Mouse (Mus musculus) fat pad, adult 2 months (tissue): Measurements from ENCODE around the gene Plpp1.

Source experiments
- DNase-seq: peaks from one replicate; pipeline ENCODE4 v3.0.0-alpha.2; 2011; ENCODE audit warnings: low read depth, low spot score; ENCODE audit errors: extremely low read depth

The Plpp1 gene

GRCm38 (mm10) chr13:112811708-112812403 is 11.3 kb downstream of the Plpp1 start:
- DNase-seq = no peak

- no peak for DNase-seq
Measured at GRCm38 (mm10) chr13:112815996-112816395, 15.4 kb downstream of the Plpp1 start.

GRCm38 (mm10) chr13:112818125-112818524 is 17.5 kb downstream of the Plpp1 start:
- DNase-seq = no peak

- DNase-seq = no peak
Measured at GRCm38 (mm10) chr13:112822413-112822812, 21.8 kb downstream of the Plpp1 start.

- DNase-seq = peak; percentile 49
Measured at GRCm38 (mm10) chr13:112823236-112823910, 22.8 kb downstream of the Plpp1 start.

GRCm38 (mm10) chr13:112823911-112824648 is 23.5 kb downstream of the Plpp1 start:
- DNase-seq = no peak

- DNase-seq = no peak
Measured at GRCm38 (mm10) chr13:112825479-112825878, 24.9 kb downstream of the Plpp1 start.

GRCm38 (mm10) chr13:112829619-112830018 is 29.0 kb downstream of the Plpp1 start:
- no peak for DNase-seq

- no peak for DNase-seq
Measured at GRCm38 (mm10) chr13:112832589-112832988, 32.0 kb downstream of the Plpp1 start.

- DNase-seq = no peak
Measured at GRCm38 (mm10) chr13:112833253-112833894, 32.8 kb downstream of the Plpp1 start.

- no peak for DNase-seq
Measured at GRCm38 (mm10) chr13:112833895-112834263, 33.3 kb downstream of the Plpp1 start.

- DNase-seq = no peak
Measured at GRCm38 (mm10) chr13:112835113-112835512, 34.5 kb downstream of the Plpp1 start.

- no peak for DNase-seq
Measured at GRCm38 (mm10) chr13:112836951-112837350, 36.4 kb downstream of the Plpp1 start.

GRCm38 (mm10) chr13:112837621-112838155 is 37.1 kb downstream of the Plpp1 start:
- DNase-seq = no peak

GRCm38 (mm10) chr13:112838562-112839232 is 38.1 kb downstream of the Plpp1 start:
- DNase-seq = no peak

GRCm38 (mm10) chr13:112840241-112841087 is 39.9 kb downstream of the Plpp1 start:
- no peak for DNase-seq

GRCm38 (mm10) chr13:112845931-112846330 is 45.3 kb downstream of the Plpp1 start:
- DNase-seq = no peak

- no peak for DNase-seq
Measured at GRCm38 (mm10) chr13:112853710-112854316, 53.2 kb downstream of the Plpp1 start.

GRCm38 (mm10) chr13:112854402-112854801 is 53.8 kb downstream of the Plpp1 start:
- no peak for DNase-seq
